Mouse (Mus musculus): Measurements from ENCODE around the gene Ap1m2. TPM values are rescaled to one million over a fixed set of nuclear protein-coding genes. Genes with fewer than 3 reads are reported as not detected.
"Not testable (repeated sequence)": the region's sequence is repeated elsewhere in the genome, so short reads cannot be mapped to it uniquely, and the experiment has no call there.

Ap1m2 gene
- polyA plus RNA-seq, 1 experiment from 2014 or later = 0.30 TPM

DNA sequence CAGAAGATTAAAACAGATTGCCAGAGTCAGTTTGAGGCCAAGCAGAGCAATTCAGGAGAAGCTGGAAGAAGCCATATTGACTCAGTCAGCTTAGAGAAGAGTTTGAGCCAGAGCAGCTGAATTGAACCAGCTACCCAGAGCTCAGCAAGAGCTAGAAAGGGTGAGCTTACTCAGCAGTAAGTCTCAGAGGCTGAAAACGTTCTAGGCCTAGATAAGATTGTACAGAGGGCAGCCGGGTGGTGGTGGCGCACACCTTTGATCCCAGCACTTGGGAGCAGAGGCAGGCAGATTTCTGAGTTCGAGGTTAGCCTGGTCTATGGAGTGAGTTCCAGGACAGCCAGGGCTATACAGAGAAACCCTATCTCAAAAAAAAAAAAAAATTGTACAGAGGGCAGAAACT lies 55.8 kb downstream of the Ap1m2 start:
- H3K4me2 ChIP-seq (ENCODE audit: low read length); H3K9me3 ChIP-seq (ENCODE audit: control insufficient read depth, low read length); H3K36me3 ChIP-seq (ENCODE audit: control insufficient read depth, insufficient read depth, low read length); H3K4me3 ChIP-seq (ENCODE audit: control insufficient read depth in 1 of 2, insufficient read depth in 1 of 2, low read depth in 1 of 2, low read length in 2 of 2); H3K27me3 ChIP-seq (ENCODE audit: control insufficient read depth, insufficient read depth, low read length); H3K9ac ChIP-seq (ENCODE audit: low read length); ATAC-seq (ENCODE audit: insufficient number of reproducible peaks, insufficient read depth, low FRiP score, low read depth); H3K27ac ChIP-seq (replicated peaks in 1 of 2; ENCODE audit: control insufficient read depth in 1 of 2, insufficient read depth in 1 of 2, low read depth in 2 of 2, low read length in 2 of 2); H3K4me1 ChIP-seq (ENCODE audit: control insufficient read depth in 2 of 2, insufficient read depth in 2 of 2, low read length in 2 of 2): not testable (repeated sequence)
- 71% methylated on average over 4 of the region's 4 CpGs for WGBS

DNA sequence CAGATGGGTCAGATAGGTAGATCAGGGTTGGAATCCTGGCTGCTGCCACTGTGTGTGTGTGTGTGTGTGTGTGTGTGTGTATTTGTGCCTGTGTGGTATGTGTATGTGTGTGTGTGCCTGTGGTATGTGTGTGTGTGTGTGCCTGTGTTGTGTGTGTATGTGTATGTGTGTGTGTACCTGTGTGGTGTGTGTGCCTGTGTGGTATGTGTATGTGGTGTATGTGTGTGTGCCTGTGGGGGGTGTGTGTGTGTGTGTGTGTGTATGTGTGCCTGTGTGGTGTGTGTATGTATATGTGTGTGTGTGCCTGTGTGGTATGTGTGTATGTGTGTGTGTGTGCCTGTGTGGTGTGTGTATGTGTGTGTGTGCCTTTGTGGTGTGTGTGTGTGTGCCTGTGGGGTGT lies 57.4 kb downstream of the Ap1m2 start:
- Histone ChIP-seq H3K4me3 (ENCODE audit: control insufficient read depth in 1 of 2, insufficient read depth in 1 of 2, low read depth in 1 of 2, low read length in 2 of 2) (no peak overlapping the region), H3K27ac (replicated peaks in 1 of 2; ENCODE audit: control insufficient read depth in 1 of 2, insufficient read depth in 1 of 2, low read depth in 2 of 2, low read length in 2 of 2) (no peak overlapping the region), H3K9ac (ENCODE audit: low read length) (no peak overlapping the region), H3K9me3 (ENCODE audit: control insufficient read depth, low read length) (no peaks in the 10 kb centered on the region), H3K4me2 (ENCODE audit: low read length) (no peak overlapping the region), H3K27me3 (ENCODE audit: control insufficient read depth, insufficient read depth, low read length) (peaks cover 22% of the 10 kb centered on the region), H3K4me1 (ENCODE audit: control insufficient read depth in 2 of 2, insufficient read depth in 2 of 2, low read length in 2 of 2) (0 out of 4 replicates have a peak, but pooled peaks cover 0 to 4% of the 10 kb centered on the region in 2 experiments), H3K36me3 (ENCODE audit: control insufficient read depth, insufficient read depth, low read length) (no peaks in the 10 kb centered on the region)
- no peak for ATAC-seq (ENCODE audit: insufficient number of reproducible peaks, insufficient read depth, low FRiP score, low read depth)

DNA sequence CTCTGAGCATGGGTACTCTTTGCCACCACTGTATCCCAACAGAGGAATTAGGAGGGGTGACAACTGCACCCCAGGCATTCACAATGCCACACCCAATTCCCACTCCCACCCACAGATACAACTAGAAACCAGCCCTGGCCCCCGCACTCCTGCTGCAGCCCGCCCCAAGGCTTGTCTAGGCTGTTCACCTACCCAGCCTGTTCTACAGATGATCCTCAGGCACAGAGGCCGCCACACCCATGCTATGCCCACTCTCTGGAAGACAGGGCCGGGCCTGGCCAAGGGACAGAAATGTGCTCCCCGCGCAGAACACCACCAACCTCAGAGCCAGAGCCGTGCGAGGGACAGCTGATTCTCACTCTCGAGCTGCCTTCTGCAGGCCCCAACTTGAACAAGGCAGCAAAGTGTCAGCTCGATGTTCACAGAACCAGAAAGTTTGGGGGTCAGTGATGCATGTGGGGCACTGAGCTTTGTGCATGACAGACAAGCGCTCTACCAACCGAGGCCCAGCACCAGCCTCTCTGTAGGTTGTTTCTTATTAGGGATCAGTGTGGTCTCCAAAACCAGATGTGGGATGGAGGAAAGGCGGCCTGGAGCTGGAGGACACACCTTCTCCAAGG lies 60.9 kb downstream of the Ap1m2 start:
- no peak overlapping the region for H3K9ac ChIP-seq (ENCODE audit: low read length)
- H3K4me1 ChIP-seq (ENCODE audit: control insufficient read depth in 2 of 2, insufficient read depth in 2 of 2, low read length in 2 of 2) = 0 out of 4 replicates have a peak, but pooled peaks cover 0 to 10% of the 10 kb centered on the region in 2 experiments
- WGBS = 58% methylated on average over 13 of the region's 13 CpGs
- H3K27me3 ChIP-seq (ENCODE audit: control insufficient read depth, insufficient read depth, low read length) = peaks cover 52% of the 10 kb centered on the region
- H3K4me3 ChIP-seq (ENCODE audit: control insufficient read depth in 1 of 2, insufficient read depth in 1 of 2, low read depth in 1 of 2, low read length in 2 of 2) = no peak overlapping the region
- no peak overlapping the region for H3K27ac ChIP-seq (replicated peaks in 1 of 2; ENCODE audit: control insufficient read depth in 1 of 2, insufficient read depth in 1 of 2, low read depth in 2 of 2, low read length in 2 of 2)
- no peaks in the 10 kb centered on the region for H3K36me3 ChIP-seq (ENCODE audit: control insufficient read depth, insufficient read depth, low read length)
- no peak for ATAC-seq (ENCODE audit: insufficient number of reproducible peaks, insufficient read depth, low FRiP score, low read depth)
- H3K9me3 ChIP-seq (ENCODE audit: control insufficient read depth, low read length) = no peaks in the 10 kb centered on the region
- H3K4me2 ChIP-seq (ENCODE audit: low read length) = no peak overlapping the region

DNA sequence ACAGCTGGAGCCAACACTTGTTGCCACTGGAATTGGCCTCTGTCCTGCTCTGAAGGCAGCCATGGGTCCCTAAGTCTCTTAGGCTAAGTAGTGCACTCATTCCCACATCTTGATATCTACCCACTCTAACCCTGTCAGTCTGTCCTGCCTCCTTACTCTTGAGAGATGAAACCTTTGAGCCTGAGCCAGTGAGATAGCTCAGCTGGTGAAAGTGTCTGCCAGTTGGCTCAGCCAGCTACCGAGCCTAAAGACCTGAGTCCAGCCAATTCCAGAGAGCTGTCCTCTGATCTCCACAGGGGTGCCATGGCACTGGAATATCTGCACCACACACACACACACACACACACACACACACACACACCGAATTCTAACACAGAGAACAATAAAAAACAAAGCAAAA lies 61.6 kb downstream of the Ap1m2 start:
- Histone ChIP-seq H3K4me3 (ENCODE audit: control insufficient read depth in 1 of 2, insufficient read depth in 1 of 2, low read depth in 1 of 2, low read length in 2 of 2) (no peak overlapping the region), H3K4me2 (ENCODE audit: low read length) (no peak overlapping the region), H3K4me1 (ENCODE audit: control insufficient read depth in 2 of 2, insufficient read depth in 2 of 2, low read length in 2 of 2) (0 out of 4 replicates have a peak, but pooled peaks cover 0 to 10% of the 10 kb centered on the region in 2 experiments), H3K9ac (ENCODE audit: low read length) (no peak overlapping the region), H3K36me3 (ENCODE audit: control insufficient read depth, insufficient read depth, low read length) (no peaks in the 10 kb centered on the region), H3K27ac (replicated peaks in 1 of 2; ENCODE audit: control insufficient read depth in 1 of 2, insufficient read depth in 1 of 2, low read depth in 2 of 2, low read length in 2 of 2) (no peak overlapping the region), H3K27me3 (ENCODE audit: control insufficient read depth, insufficient read depth, low read length) (peaks cover 59% of the 10 kb centered on the region), H3K9me3 (ENCODE audit: control insufficient read depth, low read length) (no peaks in the 10 kb centered on the region)
- WGBS = 42% methylated on average over 2 of the region's 2 CpGs
- ATAC-seq (ENCODE audit: insufficient number of reproducible peaks, insufficient read depth, low FRiP score, low read depth) = no peak

DNA sequence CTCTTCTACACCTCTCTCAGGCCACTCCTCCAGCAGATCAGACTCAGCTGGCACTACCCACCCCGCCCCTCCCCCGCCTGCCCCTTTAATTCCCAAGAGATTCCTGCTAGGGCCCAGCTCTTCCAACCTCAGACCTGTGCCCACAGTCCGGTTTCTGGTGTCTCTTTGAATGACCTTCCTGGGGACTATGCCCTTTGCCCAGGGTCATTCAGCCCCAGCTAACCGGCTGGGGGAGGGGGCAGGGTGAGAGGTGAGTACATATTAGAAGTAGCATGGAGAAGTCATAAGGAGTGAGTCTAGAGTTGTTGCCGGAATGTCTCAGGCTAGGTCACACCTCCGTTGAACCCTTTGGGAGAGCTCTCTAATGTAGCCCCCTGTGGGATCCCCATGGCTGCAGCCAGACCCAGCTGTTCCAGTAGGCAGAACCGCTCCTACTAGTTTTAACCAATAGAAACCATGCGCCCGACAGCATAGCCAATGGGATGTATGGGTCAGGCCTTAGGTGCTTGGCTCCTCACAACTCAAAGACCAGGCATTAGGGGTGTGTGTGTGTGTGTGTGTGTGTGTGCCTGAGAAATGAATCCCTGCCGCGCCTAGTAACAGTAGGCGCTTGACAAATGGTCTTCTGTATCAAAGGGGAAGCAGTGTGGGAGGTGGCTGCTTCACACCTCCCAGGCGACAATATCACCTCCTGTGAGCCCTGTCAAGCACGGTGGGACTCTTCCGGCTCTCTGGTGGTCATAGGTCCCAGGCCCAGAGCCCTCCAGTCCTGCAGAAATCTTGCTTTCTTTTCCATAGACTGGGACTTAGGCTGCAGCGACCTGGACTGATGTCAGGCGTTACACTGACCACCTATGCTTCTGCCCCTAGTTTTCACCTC lies 62.3 kb downstream of the Ap1m2 start:
- H3K9ac ChIP-seq (ENCODE audit: low read length) = no peak overlapping the region
- peaks cover 66% of the 10 kb centered on the region for H3K27me3 ChIP-seq (ENCODE audit: control insufficient read depth, insufficient read depth, low read length)
- no peaks in the 10 kb centered on the region for H3K9me3 ChIP-seq (ENCODE audit: control insufficient read depth, low read length)
- H3K27ac ChIP-seq (replicated peaks in 1 of 2; ENCODE audit: control insufficient read depth in 1 of 2, insufficient read depth in 1 of 2, low read depth in 2 of 2, low read length in 2 of 2) = no peak overlapping the region
- H3K4me2 ChIP-seq (ENCODE audit: low read length) = no peak overlapping the region
- H3K4me1 ChIP-seq (ENCODE audit: control insufficient read depth in 2 of 2, insufficient read depth in 2 of 2, low read length in 2 of 2) = 0 out of 4 replicates have a peak, but pooled peaks cover 0 to 12% of the 10 kb centered on the region in 2 experiments
- H3K4me3 ChIP-seq (ENCODE audit: control insufficient read depth in 1 of 2, insufficient read depth in 1 of 2, low read depth in 1 of 2, low read length in 2 of 2) = no peak overlapping the region
- H3K36me3 ChIP-seq (ENCODE audit: control insufficient read depth, insufficient read depth, low read length) = no peaks in the 10 kb centered on the region
- WGBS = 19% methylated on average over 17 of the region's 17 CpGs
- 0 out of 2 replicates have a peak, but pooled peaks have one; percentile 33 for ATAC-seq (ENCODE audit: insufficient number of reproducible peaks, insufficient read depth, low FRiP score, low read depth)

DNA sequence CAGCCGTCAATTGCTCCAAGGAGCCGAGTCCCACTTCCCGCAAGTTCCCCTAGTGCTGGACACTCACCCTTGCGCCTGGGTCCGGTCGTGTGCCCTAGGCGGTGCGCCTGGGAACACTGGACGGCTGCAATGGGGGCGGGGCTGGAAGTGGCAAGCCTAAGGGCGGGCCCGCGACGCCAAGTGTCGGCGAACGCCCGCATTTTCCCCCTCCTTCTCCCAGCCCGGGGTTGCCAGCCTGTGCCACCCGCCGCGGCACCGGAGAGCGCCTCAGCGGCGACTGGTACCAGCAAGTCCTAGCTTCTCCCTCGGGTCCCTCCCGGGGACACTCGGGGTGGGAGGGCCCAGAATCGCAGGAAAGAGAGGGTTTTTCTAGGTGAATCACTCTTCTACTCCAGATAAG lies 63.8 kb downstream of the Ap1m2 start, which contains the start of gene S1pr5:
Gene S1pr5, minus strand, starts transcription at position 118 of the 400 bp plus-strand sequence.
- no peak for ATAC-seq (ENCODE audit: insufficient number of reproducible peaks, insufficient read depth, low FRiP score, low read depth)
- no peaks in the 10 kb centered on the region for H3K36me3 ChIP-seq (ENCODE audit: control insufficient read depth, insufficient read depth, low read length)
- peaks cover 81% of the 10 kb centered on the region for H3K27me3 ChIP-seq (ENCODE audit: control insufficient read depth, insufficient read depth, low read length)
- WGBS = 1% methylated on average over 30 of the region's 30 CpGs
- H3K4me3 ChIP-seq (ENCODE audit: control insufficient read depth in 1 of 2, insufficient read depth in 1 of 2, low read depth in 1 of 2, low read length in 2 of 2) = peak within 1 kb of the TSS; percentile 26 to 37; a peak in 3 of 4 replicates
- H3K4me2 ChIP-seq (ENCODE audit: low read length) = peak within 1 kb of the TSS; percentile 64
- no peaks in the 10 kb centered on the region for H3K9me3 ChIP-seq (ENCODE audit: control insufficient read depth, low read length)
- H3K27ac ChIP-seq (replicated peaks in 1 of 2; ENCODE audit: control insufficient read depth in 1 of 2, insufficient read depth in 1 of 2, low read depth in 2 of 2, low read length in 2 of 2) = no peak within 1 kb of the TSS
- H3K4me1 ChIP-seq (ENCODE audit: control insufficient read depth in 2 of 2, insufficient read depth in 2 of 2, low read length in 2 of 2) = peaks cover 0 to 19% of the 10 kb centered on the region in 2 experiments; a peak in 2 of 4 replicates
- H3K9ac ChIP-seq (ENCODE audit: low read length) = peak within 1 kb of the TSS; percentile 21; the same call in 1 of the 2 replicates

DNA sequence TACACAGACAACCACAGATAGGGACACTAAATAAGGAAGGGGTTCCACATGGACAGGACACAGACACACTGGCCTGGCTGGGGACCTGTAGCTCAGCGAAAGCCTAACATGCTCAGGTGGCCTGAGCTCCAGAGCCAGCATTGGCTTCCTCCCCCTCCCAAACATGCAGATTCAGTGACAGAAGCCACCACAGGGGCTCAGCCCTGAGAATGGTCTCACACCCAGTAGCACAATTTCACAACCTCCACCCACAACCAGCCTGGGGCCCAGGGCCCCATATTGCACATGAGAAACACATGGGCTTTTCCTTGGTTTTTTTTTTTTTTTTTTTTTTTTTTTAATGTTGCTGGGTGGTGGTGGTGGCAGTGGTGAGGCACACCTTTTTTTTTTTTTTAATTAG lies 65.8 kb downstream of the Ap1m2 start:
- Histone ChIP-seq H3K4me1 (ENCODE audit: control insufficient read depth in 2 of 2, insufficient read depth in 2 of 2, low read length in 2 of 2) (peaks cover 0 to 19% of the 10 kb centered on the region in 2 experiments; a peak in 2 of 4 replicates), H3K4me2 (ENCODE audit: low read length) (no peak overlapping the region), H3K4me3 (ENCODE audit: control insufficient read depth in 1 of 2, insufficient read depth in 1 of 2, low read depth in 1 of 2, low read length in 2 of 2) (no peak overlapping the region), H3K27ac (replicated peaks in 1 of 2; ENCODE audit: control insufficient read depth in 1 of 2, insufficient read depth in 1 of 2, low read depth in 2 of 2, low read length in 2 of 2) (no peak overlapping the region), H3K36me3 (ENCODE audit: control insufficient read depth, insufficient read depth, low read length) (no peaks in the 10 kb centered on the region), H3K9ac (ENCODE audit: low read length) (no peak overlapping the region), H3K27me3 (ENCODE audit: control insufficient read depth, insufficient read depth, low read length) (peaks cover 82% of the 10 kb centered on the region), H3K9me3 (ENCODE audit: control insufficient read depth, low read length) (0 out of 2 replicates have a peak, but pooled peaks cover 2% of the 10 kb centered on the region)
- ATAC-seq (ENCODE audit: insufficient number of reproducible peaks, insufficient read depth, low FRiP score, low read depth) = no peak
- WGBS = 90% methylated on average over 1 of the region's 1 CpGs

All from heart, embryonic 14.5 days (tissue).